Mouse (Mus musculus) intestine, embryonic 15.5 days (tissue): ENCODE data around the gene Prrx2. TPM values are rescaled to one million over a fixed set of nuclear protein-coding genes. Genes with fewer than 3 reads are reported as not detected.

Source experiments
- polyA plus RNA-seq: library from polyadenylated mRNA; unstranded; fragments of >200 nt; fragmentation: Nextera tagmentation; extraction: Ambion mirVana; gene quantifications from 2 replicates; pipeline ENCODE4 v1.2.1, GENCODE M21; 2015

The Prrx2 gene
- polyA plus RNA-seq, 1 experiment from 2014 or later, result 4.3 TPM

Other genes starting within 250 kb of the Prrx2 start
- 0.63 and 0.72 TPM in 2 replicates for gene Cstad, start 239.9 kb upstream of the Prrx2 start, polyA plus RNA-seq
- gene 1700001O22Rik, start 31.3 kb upstream of the Prrx2 start, polyA plus RNA-seq, result 1.1 and 1.8 TPM in 2 replicates
- gene Ntmt1, start 27.1 kb upstream of the Prrx2 start, polyA plus RNA-seq, result 84.5 and 85.4 TPM in 2 replicates
- gene Asb6, start 4.6 kb upstream of the Prrx2 start, polyA plus RNA-seq, result 22.4 and 23.3 TPM in 2 replicates
- gene Ptges, start 94.9 kb downstream of the Prrx2 start, polyA plus RNA-seq, result 2.8 and 4.3 TPM in 2 replicates
- gene Tor1b, start 118.0 kb downstream of the Prrx2 start, polyA plus RNA-seq, result 22.4 and 25.4 TPM in 2 replicates
- gene Tor1a, start 133.0 kb downstream of the Prrx2 start, polyA plus RNA-seq, result 78.8 and 90.9 TPM in 2 replicates
- 48.3 and 49.6 TPM in 2 replicates for gene BC005624, start 147.2 kb downstream of the Prrx2 start, polyA plus RNA-seq
- gene Usp20, start 147.3 kb downstream of the Prrx2 start, polyA plus RNA-seq, result 11.9 and 15.2 TPM in 2 replicates